Mouse (Mus musculus) embryonic fibroblast, embryonic 13.5 days (primary cell): Measurements from ENCODE around the gene Ruvbl1.

Experiments
- CTCF ChIP-seq: IDR thresholded peaks from 2 replicates; pipeline ENCODE4 v1.5.1; 2011; ENCODE audit warnings: mild to moderate bottlenecking, control low read depth, low read length, moderate library complexity, borderline replicate concordance; ENCODE audit not compliant: insufficient read depth
- POLR2A ChIP-seq: IDR thresholded peaks from 2 replicates; pipeline ENCODE4 v1.6.1; 2011; ENCODE audit warnings: low read depth, mild to moderate bottlenecking, control low read depth, low read length, moderate library complexity

DNA sequence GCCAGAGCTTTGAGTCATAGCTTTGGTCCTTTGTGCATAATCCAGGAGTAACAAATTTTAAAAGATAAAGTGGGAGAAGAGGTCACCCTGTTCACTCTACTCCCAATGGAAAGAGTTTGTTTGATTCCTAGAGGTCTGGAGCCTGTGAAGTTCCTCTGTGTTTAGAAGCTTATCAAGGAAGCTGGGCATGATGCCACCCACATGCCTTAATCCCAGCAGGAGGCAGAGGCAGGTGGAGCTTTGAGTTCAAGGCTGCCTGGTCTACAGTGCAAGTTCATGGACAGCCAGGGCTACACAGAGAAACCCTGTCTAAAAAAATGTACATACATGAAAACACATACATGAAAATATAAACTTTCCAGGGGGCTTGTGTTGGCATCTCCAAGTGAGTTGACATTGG lies 18.7 kb downstream of the Ruvbl1 start:
- TF ChIP-seq CTCF, result no peak
- TF ChIP-seq POLR2A, result no peak
